Mouse (Mus musculus) gastrocnemius, postnatal 25 days (tissue): Measurements from ENCODE around the gene Ddx27. TPM values are rescaled to one million over a fixed set of nuclear protein-coding genes. Genes with fewer than 3 reads are reported as not detected.
"Not testable (repeated sequence)": the region's sequence is repeated elsewhere in the genome, so short reads cannot be mapped to it uniquely, and the experiment has no call there.

Source experiments
- DNase-seq: peaks from one replicate; pipeline ENCODE4 v3.0.0; 2022
- long read RNA-seq, 2 experiments: library from polyadenylated mRNA; stranded (forward); transcript quantifications; one replicate each; pipeline ENCODE4 v2.0.0; 2021
- total RNA-seq, 2 experiments: library from RNA; stranded (reverse); gene quantifications; 1 replicate in 1 of 2; 2 replicates in 1 of 2; pipeline ENCODE4 v1.2.3; 2021

Ddx27 gene
- total RNA-seq: 1 to 10 TPM; 5.5 to 6.8 TPM
- long read RNA-seq, experiment 1, transcript Ddx27-201 (21 exons, 2,714 nt): major isoform, 5 of 7 reads
- long read RNA-seq, experiment 1, partial matches to known transcripts: 1 of 7 reads
- long read RNA-seq, experiment 1, other reads (novel, unspliced or antisense): 1 of 7 reads
- long read RNA-seq, experiment 2, transcript Ddx27-201 (21 exons, 2,714 nt): major isoform, 7 of 10 reads
- long read RNA-seq, experiment 2, partial matches to known transcripts: 1 of 10 reads
- long read RNA-seq, experiment 2, other reads (novel, unspliced or antisense): 2 of 10 reads

GRCm38 (mm10) chr2:167014702-167015381 is at the start of gene Ddx27:
TSS of gene Ddx27 (plus strand) at chr2:167015193.
- DNase-seq: peak; percentile 87

- DNase-seq: no peak
Observed at GRCm38 (mm10) chr2:166973153-166973552, 41.8 kb upstream of the Ddx27 start.

GRCm38 (mm10) chr2:166974177-166974872 is 40.7 kb upstream of the Ddx27 start:
- DNase-seq: no peak

- no peak for DNase-seq
Observed at GRCm38 (mm10) chr2:166976356-166976755, 38.6 kb upstream of the Ddx27 start.

GRCm38 (mm10) chr2:166977490-166977889 is 37.5 kb upstream of the Ddx27 start:
- DNase-seq: no peak

GRCm38 (mm10) chr2:166980161-166980560 is 34.8 kb upstream of the Ddx27 start:
- DNase-seq: no peak

GRCm38 (mm10) chr2:166983351-166983894 is 31.6 kb upstream of the Ddx27 start:
- DNase-seq: no peak

- DNase-seq: no peak
Observed at GRCm38 (mm10) chr2:166990861-166991260, 24.1 kb upstream of the Ddx27 start.

GRCm38 (mm10) chr2:166991945-166992344 is 23.0 kb upstream of the Ddx27 start:
- DNase-seq: no peak

GRCm38 (mm10) chr2:166995021-166995795 is 19.8 kb upstream of the Ddx27 start:
- DNase-seq: peak; percentile 15

GRCm38 (mm10) chr2:166995796-166996532 is 19.0 kb upstream of the Ddx27 start, which contains the start of gene Stau1:
TSS of gene Stau1 (minus strand) at chr2:166996299.
- peak; percentile 96 for DNase-seq

GRCm38 (mm10) chr2:166996533-166996894 is 18.5 kb upstream of the Ddx27 start:
- no peak for DNase-seq

GRCm38 (mm10) chr2:167001486-167001885 is 13.5 kb upstream of the Ddx27 start:
- no peak for DNase-seq

GRCm38 (mm10) chr2:167004099-167004854 is 10.7 kb upstream of the Ddx27 start:
- peak; percentile 28 for DNase-seq

GRCm38 (mm10) chr2:167006355-167006754 is 8.6 kb upstream of the Ddx27 start:
- no peak for DNase-seq

- DNase-seq: no peak
Observed at GRCm38 (mm10) chr2:167007001-167007491, 7.9 kb upstream of the Ddx27 start.

- DNase-seq: not testable (repeated sequence)
Observed at GRCm38 (mm10) chr2:167007565-167007964, 7.4 kb upstream of the Ddx27 start.

GRCm38 (mm10) chr2:167009483-167009882 is 5.5 kb upstream of the Ddx27 start:
- no peak for DNase-seq

GRCm38 (mm10) chr2:167010546-167010945 is 4.4 kb upstream of the Ddx27 start:
- no peak for DNase-seq

- DNase-seq: no peak
Observed at GRCm38 (mm10) chr2:167015382-167015718, 357 bp downstream of the Ddx27 start.
